Mouse (Mus musculus) forebrain, embryonic 12.5 days (tissue): ENCODE results near the gene Anxa11. TPM values are rescaled to one million over a fixed set of nuclear protein-coding genes. Genes with fewer than 3 reads are reported as not detected.
"Not testable (repeated sequence)": the region's sequence is repeated elsewhere in the genome, so short reads cannot be mapped to it uniquely, and the experiment has no call there.

Source experiments
- ATAC-seq: fragments of 200-750 bp; cut with Nextera tagmentation; 2 replicates; pipeline ENCODE4 v1.8.0; 2017; ENCODE audit warnings: moderate TSS enrichment; ENCODE audit not compliant: low FRiP score
- H3K27ac ChIP-seq: fragments of 300-500 bp; sonication (generic); 2 replicates; pipeline ENCODE4 v1.5.1; 2016; ENCODE audit warnings: mild to moderate bottlenecking
- H3K27me3 ChIP-seq: fragments of 300-500 bp; sonication (generic); 2 replicates; pipeline ENCODE4 v1.6.1; 2016; ENCODE audit warnings: mild to moderate bottlenecking
- H3K36me3 ChIP-seq: fragments of 300-500 bp; sonication (generic); replicated peaks from 2 replicates; pipeline ENCODE4 v1.6.1; 2016; ENCODE audit warnings: mild to moderate bottlenecking
- H3K4me1 ChIP-seq: fragments of 300-500 bp; sonication (generic); 2 replicates; pipeline ENCODE4 v1.6.1; 2016
- H3K4me2 ChIP-seq: fragments of 300-500 bp; sonication (generic); 2 replicates; pipeline ENCODE4 v1.6.1; 2016; ENCODE audit warnings: mild to moderate bottlenecking, moderate library complexity
- H3K4me3 ChIP-seq: fragments of 300-500 bp; sonication (generic); replicated peaks from 2 replicates; pipeline ENCODE4 v1.5.1; 2016; ENCODE audit warnings: mild to moderate bottlenecking
- H3K9ac ChIP-seq: fragments of 300-500 bp; sonication (generic); 2 replicates; pipeline ENCODE4 v1.6.1; 2016; ENCODE audit warnings: mild to moderate bottlenecking
- H3K9me3 ChIP-seq: fragments of 300-500 bp; sonication (generic); 2 replicates; pipeline ENCODE4 v1.6.1; 2016
- WGBS: fragments of 180-500 bp; shearing (Covaris S2); methylation state at CpG from one replicate; pipeline ENCODE4 v1.1.7; 2016; 5-methylcytosine and 5-hydroxymethylcytosine counted together
- microRNA-seq: library from miRNA; unstranded; fragments of <30 nt; microRNA quantifications from one replicate; pipeline ENCODE4, GENCODE M21; 2017
- polyA plus RNA-seq: library from polyadenylated mRNA; unstranded; fragments of >200 nt; fragmentation: Nextera tagmentation; extraction: Ambion mirVana; gene quantifications from 2 replicates; pipeline ENCODE4 v1.2.1, GENCODE M21; 2016

Anxa11 gene
- polyA plus RNA-seq, 1 experiment from 2014 or later, result 3.2 TPM

DNA sequence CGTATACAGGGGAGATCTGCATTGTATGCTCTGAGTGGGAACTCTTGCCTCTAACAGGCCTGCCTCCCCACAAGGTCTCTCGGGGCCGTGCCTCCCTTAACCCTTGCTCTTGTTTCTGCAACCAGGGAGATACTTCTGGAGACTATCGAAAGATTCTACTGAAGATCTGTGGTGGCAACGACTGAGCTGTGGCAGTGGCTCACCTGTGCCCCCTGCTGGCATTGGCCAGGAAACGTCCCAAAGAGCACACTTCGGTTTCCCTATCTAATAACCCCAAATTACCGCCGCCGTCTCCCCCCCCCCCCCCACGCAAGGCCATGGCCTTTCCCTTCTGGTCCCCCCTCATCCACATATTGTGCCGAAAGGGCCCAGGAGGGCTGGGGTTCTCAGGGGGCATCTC, 43.9 kb downstream of the Anxa11 start:
- H3K9ac ChIP-seq, H3K4me1 ChIP-seq, H3K27ac ChIP-seq, H3K27me3 ChIP-seq, H3K4me2 ChIP-seq, H3K9me3 ChIP-seq, H3K36me3 ChIP-seq, ATAC-seq, H3K4me3 ChIP-seq: not testable (repeated sequence)
- no CpG with 5 or more reads among the region's 12 CpGs for WGBS

GRCm38 (mm10) chr14:25894566-25894965, 52.6 kb downstream of the Anxa11 start:
- no CpG with 5 or more reads among the region's 3 CpGs for WGBS
- not testable (repeated sequence) for H3K9me3 ChIP-seq, H3K4me2 ChIP-seq, H3K27ac ChIP-seq, H3K4me3 ChIP-seq, H3K4me1 ChIP-seq, H3K36me3 ChIP-seq, H3K27me3 ChIP-seq, ATAC-seq, H3K9ac ChIP-seq

- not testable (repeated sequence) for H3K4me2 ChIP-seq, H3K4me3 ChIP-seq, H3K36me3 ChIP-seq, H3K9ac ChIP-seq, ATAC-seq, H3K9me3 ChIP-seq, H3K4me1 ChIP-seq, H3K27me3 ChIP-seq, H3K27ac ChIP-seq
- no CpG with 5 or more reads among the region's 7 CpGs for WGBS
Measured at GRCm38 (mm10) chr14:25895686-25896085, 53.7 kb downstream of the Anxa11 start.

DNA sequence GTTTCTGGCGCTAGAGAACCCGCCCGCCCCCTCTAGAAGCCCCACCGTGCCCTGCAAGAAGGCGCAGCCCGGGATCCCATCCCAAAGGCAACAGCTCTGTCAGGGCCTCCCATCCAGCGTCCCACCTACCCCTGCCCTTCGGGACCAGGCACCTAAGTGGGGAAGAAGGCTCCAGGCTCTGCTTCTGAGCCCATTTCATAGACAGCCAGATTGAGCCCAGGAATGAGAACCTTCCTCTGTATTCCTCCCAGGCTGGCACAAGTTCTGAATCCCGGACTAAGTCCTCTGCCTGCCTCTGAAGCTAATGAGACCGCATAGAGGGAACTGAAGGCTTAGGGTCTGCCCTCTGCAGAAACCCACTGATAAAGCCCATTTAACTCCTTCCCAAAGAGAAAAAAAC, 61.0 kb downstream of the Anxa11 start, which contains the start of gene Plac9a:
TSS of gene Plac9a (minus strand) at position 101 of the 400 bp plus-strand sequence.
- no CpG with 5 or more reads among the region's 10 CpGs for WGBS

DNA sequence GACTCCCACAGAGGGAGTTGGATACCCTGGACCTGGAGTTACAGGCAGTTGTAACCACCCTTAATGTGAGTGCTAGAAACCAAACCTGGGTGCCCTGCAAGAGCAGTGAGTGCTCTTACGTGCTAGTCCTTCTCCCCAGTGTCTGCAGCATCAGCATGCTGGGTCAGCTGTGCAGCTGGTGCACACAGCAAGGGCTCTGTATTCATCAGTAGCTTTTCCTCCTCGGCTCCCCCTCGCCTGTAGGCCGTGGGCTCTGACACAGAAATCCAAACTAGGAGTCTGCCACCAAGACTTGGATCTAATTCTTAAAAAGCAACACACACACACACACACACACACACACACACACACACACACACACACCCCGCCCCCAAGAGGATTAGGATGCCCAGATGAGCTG, 63.3 kb downstream of the Anxa11 start:
- H3K9me3 ChIP-seq, ATAC-seq, H3K4me1 ChIP-seq, H3K27ac ChIP-seq, H3K4me3 ChIP-seq, H3K36me3 ChIP-seq, H3K9ac ChIP-seq, H3K4me2 ChIP-seq, H3K27me3 ChIP-seq: not testable (repeated sequence)
- 30% methylated on average over 1 of the region's 5 CpGs for WGBS

More for the DNA sequence above, 61.0 kb downstream of the Anxa11 start, which contains the start of gene Plac9a:
- H3K36me3 ChIP-seq, H3K27me3 ChIP-seq, H3K9me3 ChIP-seq, H3K4me1 ChIP-seq, H3K4me3 ChIP-seq, H3K27ac ChIP-seq, H3K9ac ChIP-seq, H3K4me2 ChIP-seq, ATAC-seq: not testable (repeated sequence)

- H3K9me3 ChIP-seq, H3K9ac ChIP-seq, H3K27ac ChIP-seq, H3K36me3 ChIP-seq, H3K4me1 ChIP-seq, H3K27me3 ChIP-seq, H3K4me2 ChIP-seq, ATAC-seq, H3K4me3 ChIP-seq: not testable (repeated sequence)
- no CpG with 5 or more reads among the region's 9 CpGs for WGBS
Measured at GRCm38 (mm10) chr14:25907272-25907671, 65.3 kb downstream of the Anxa11 start.

GRCm38 (mm10) chr14:25908976-25909375, 67.0 kb downstream of the Anxa11 start:
- H3K27me3 ChIP-seq, H3K4me2 ChIP-seq, H3K4me3 ChIP-seq, H3K4me1 ChIP-seq, H3K36me3 ChIP-seq, H3K9ac ChIP-seq, H3K27ac ChIP-seq, H3K9me3 ChIP-seq, ATAC-seq: not testable (repeated sequence)
- no CpG with 5 or more reads among the region's 8 CpGs for WGBS

GRCm38 (mm10) chr14:25918427-25919170, 76.6 kb downstream of the Anxa11 start:
- H3K4me2 ChIP-seq, H3K9me3 ChIP-seq, H3K4me1 ChIP-seq, H3K9ac ChIP-seq, H3K36me3 ChIP-seq, ATAC-seq, H3K27ac ChIP-seq, H3K27me3 ChIP-seq, H3K4me3 ChIP-seq: not testable (repeated sequence)
- no CpG with 5 or more reads among the region's 5 CpGs for WGBS

DNA sequence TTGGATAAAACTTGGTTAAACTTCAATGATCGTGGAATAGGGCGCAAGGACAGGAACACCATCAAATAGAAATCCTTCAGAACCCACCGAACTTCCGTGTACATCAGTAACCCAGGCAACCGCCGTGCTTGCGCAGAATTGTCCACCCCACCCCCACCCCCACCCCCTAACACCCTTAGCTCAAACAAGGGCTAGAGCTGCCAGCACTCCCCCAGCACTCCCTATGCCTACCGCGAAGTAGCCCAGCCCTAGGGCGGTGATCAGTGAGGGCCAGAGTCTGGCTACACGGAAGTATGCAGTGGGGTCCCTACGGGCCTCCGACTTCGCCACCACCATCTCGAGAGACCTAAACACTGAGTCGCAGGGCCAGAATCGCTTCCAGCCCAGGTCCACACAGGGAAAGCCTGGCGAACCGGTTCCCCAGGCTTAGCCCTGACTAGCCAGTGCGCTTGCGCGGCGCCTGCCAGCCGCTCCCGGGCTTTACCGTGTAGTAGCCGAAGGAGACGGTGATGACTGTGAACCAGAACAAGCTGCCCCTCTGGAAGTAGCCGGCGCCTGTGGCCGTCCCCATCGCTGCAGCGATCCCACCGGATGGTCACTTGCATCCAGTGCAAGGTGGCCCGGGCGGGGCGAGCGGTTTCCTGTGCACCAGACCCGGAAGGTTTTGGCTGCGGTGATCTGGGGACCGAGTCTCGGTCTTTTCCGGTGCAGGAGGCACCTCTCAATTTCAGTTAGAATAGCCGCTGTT, 85.0 kb downstream of the Anxa11 start:
- not testable (repeated sequence) for H3K27me3 ChIP-seq, H3K9me3 ChIP-seq, H3K27ac ChIP-seq, H3K4me2 ChIP-seq, H3K4me3 ChIP-seq, H3K4me1 ChIP-seq, H3K36me3 ChIP-seq, H3K9ac ChIP-seq
- no CpG with 5 or more reads among the region's 44 CpGs for WGBS
- ATAC-seq, result peak; percentile 78

GRCm38 (mm10) chr14:25927562-25927881, 85.6 kb downstream of the Anxa11 start, which contains the start of gene Tmem254a:
Gene Tmem254a, minus strand, starts transcription at chr14:25927672.
- H3K4me2 ChIP-seq, H3K27ac ChIP-seq, H3K27me3 ChIP-seq, H3K36me3 ChIP-seq, H3K4me1 ChIP-seq, H3K9me3 ChIP-seq, H3K4me3 ChIP-seq, H3K9ac ChIP-seq: not testable (repeated sequence)
- peak; percentile 77; the same call in 1 of the 2 replicates for ATAC-seq
- WGBS, result no CpG with 5 or more reads among the region's 10 CpGs

Small RNA genes within 50 kb of the gene (microRNA-seq; reads per million reads assigned to microRNA genes)
- gene Gm23701, result not detected

Other genes with a start within 250 kb of the Anxa11 start
- 32.4 and 35.6 TPM in 2 replicates for gene Ppif, start 148.0 kb upstream of the Anxa11 start, polyA plus RNA-seq
- gene Zcchc24, start 73.1 kb upstream of the Anxa11 start, polyA plus RNA-seq, result 12.3 and 14.2 TPM in 2 replicates
- not detected in 2 replicates for gene Plac9a, start 60.9 kb downstream of the Anxa11 start, polyA plus RNA-seq
- 1.1 and 2.7 TPM in 2 replicates for gene Tmem254a, start 85.5 kb downstream of the Anxa11 start, polyA plus RNA-seq
- not detected in 2 replicates for gene Cphx1, start 96.1 kb downstream of the Anxa11 start, polyA plus RNA-seq
- gene Duxbl1, start 136.4 kb downstream of the Anxa11 start, polyA plus RNA-seq, result 3.6 and 5.6 TPM in 2 replicates
- 1.3 and 2.6 TPM in 2 replicates for gene Gm9780, start 200.6 kb downstream of the Anxa11 start, polyA plus RNA-seq
- gene Tmem254c, start 225.2 kb downstream of the Anxa11 start, polyA plus RNA-seq, result 15.9 and 17.1 TPM in 2 replicates
- not detected in 2 replicates for gene Cphx2, start 239.4 kb downstream of the Anxa11 start, polyA plus RNA-seq
- not detected in 2 replicates for gene Cphx3, start 240.1 kb downstream of the Anxa11 start, polyA plus RNA-seq